Mouse (Mus musculus) erythroblast, embryonic 14.5 days (primary cell): ENCODE data around the gene Arih1.

Experiments
- GATA1 ChIP-seq: IDR thresholded peaks from 2 replicates; pipeline ENCODE4 v1.6.1; 2012; ENCODE audit warnings: low read length, inconsistent platforms, mixed read lengths
- TAL1 ChIP-seq: IDR thresholded peaks from 3 replicates; pipeline ENCODE4 v1.6.1; 2012; ENCODE audit warnings: low read length, inconsistent platforms, mixed read lengths

GRCm38 (mm10) chr9:59352586-59353252 is 133.7 kb downstream of the Arih1 start:
- TF ChIP-seq GATA1 (no peak), TAL1 (no peak)
